Mouse (Mus musculus): ENCODE measurements around the gene Usp47.

Usp47 gene

GRCm38 (mm10) chr7:112121866-112122500 lies 98.7 kb downstream of the Usp47 start:
- DNase-seq (ENCODE audit: low spot score): no peak

GRCm38 (mm10) chr7:112123612-112124011 lies 100.3 kb downstream of the Usp47 start:
- no peak for DNase-seq (ENCODE audit: low spot score)

- DNase-seq (ENCODE audit: low spot score): no peak
Measured at GRCm38 (mm10) chr7:112125625-112126260, 102.4 kb downstream of the Usp47 start.

GRCm38 (mm10) chr7:112127085-112127637 lies 103.9 kb downstream of the Usp47 start:
- DNase-seq (ENCODE audit: low spot score): no peak

- DNase-seq (ENCODE audit: low spot score): no peak
Measured at GRCm38 (mm10) chr7:112127954-112128353, 104.7 kb downstream of the Usp47 start.

GRCm38 (mm10) chr7:112128810-112129209 lies 105.5 kb downstream of the Usp47 start:
- no peak for DNase-seq (ENCODE audit: low spot score)

- DNase-seq (ENCODE audit: low spot score): no peak
Measured at GRCm38 (mm10) chr7:112129851-112130250, 106.5 kb downstream of the Usp47 start.

GRCm38 (mm10) chr7:112130660-112131059 lies 107.4 kb downstream of the Usp47 start:
- DNase-seq (ENCODE audit: low spot score): no peak

GRCm38 (mm10) chr7:112132005-112132404 lies 108.7 kb downstream of the Usp47 start:
- DNase-seq (ENCODE audit: low spot score): no peak

GRCm38 (mm10) chr7:112133277-112133676 lies 110.0 kb downstream of the Usp47 start:
- DNase-seq (ENCODE audit: low spot score): no peak

GRCm38 (mm10) chr7:112135161-112135560 lies 111.9 kb downstream of the Usp47 start:
- DNase-seq (ENCODE audit: low spot score): no peak

- DNase-seq (ENCODE audit: low spot score): no peak
Measured at GRCm38 (mm10) chr7:112136537-112136936, 113.2 kb downstream of the Usp47 start.

- no peak for DNase-seq (ENCODE audit: low spot score)
Measured at GRCm38 (mm10) chr7:112138168-112138508, 114.8 kb downstream of the Usp47 start.

GRCm38 (mm10) chr7:112138509-112139405 lies 115.5 kb downstream of the Usp47 start:
- DNase-seq (ENCODE audit: low spot score): no peak

- DNase-seq (ENCODE audit: low spot score): no peak
Measured at GRCm38 (mm10) chr7:112140725-112141124, 117.4 kb downstream of the Usp47 start.

- DNase-seq (ENCODE audit: low spot score): no peak
Measured at GRCm38 (mm10) chr7:112142616-112143015, 119.3 kb downstream of the Usp47 start.

GRCm38 (mm10) chr7:112143090-112143500 lies 119.8 kb downstream of the Usp47 start:
- no peak for DNase-seq (ENCODE audit: low spot score)

GRCm38 (mm10) chr7:112143978-112144377 lies 120.7 kb downstream of the Usp47 start:
- DNase-seq (ENCODE audit: low spot score): no peak

- DNase-seq (ENCODE audit: low spot score): no peak
Measured at GRCm38 (mm10) chr7:112144646-112145179, 121.4 kb downstream of the Usp47 start.

- no peak for DNase-seq (ENCODE audit: low spot score)
Measured at GRCm38 (mm10) chr7:112147979-112148378, 124.7 kb downstream of the Usp47 start.

GRCm38 (mm10) chr7:112149113-112149512 lies 125.8 kb downstream of the Usp47 start:
- DNase-seq (ENCODE audit: low spot score): no peak

GRCm38 (mm10) chr7:112154445-112154844 lies 131.1 kb downstream of the Usp47 start:
- no peak for DNase-seq (ENCODE audit: low spot score)

Data from c-Kit-positive CD71-positive TER-119-positive erythroid progenitor cells, embryonic 14.5 days (primary cell).